In the genomic region with DNA sequence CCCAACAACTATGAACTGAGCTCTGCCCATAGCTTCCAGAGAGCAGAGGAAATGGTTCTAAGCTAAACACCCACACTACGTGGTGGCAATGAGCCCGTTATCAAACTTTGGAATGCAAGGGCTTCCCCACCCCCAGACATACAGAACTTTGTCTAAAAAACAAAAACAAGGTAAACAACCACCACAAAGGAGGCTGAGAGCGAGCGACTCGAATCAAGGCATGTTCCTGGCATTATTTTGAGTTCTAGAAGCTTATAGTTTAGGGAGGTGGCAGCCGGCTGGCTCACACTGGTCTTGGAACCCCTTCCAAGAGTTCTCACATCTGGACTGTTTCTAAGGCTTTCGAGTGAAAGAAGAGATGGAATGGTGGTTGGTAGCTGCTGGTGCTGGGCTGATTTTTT, we compare ENCODE assay signal across 8 mouse cellular contexts. TPM values are rescaled to one million over a fixed set of nuclear protein-coding genes. Genes with fewer than 3 reads are reported as not detected.
DNase-seq lines count a peak whose midpoint lies in the region; ATAC-seq and TF ChIP-seq lines count a peak whose summit lies in the region.

No protein-coding gene starts in this region.

- H3K27me3 ChIP-seq in testis, adult 2 months (ENCODE audit: control insufficient read depth, insufficient read depth, low read length), result no peaks in the 10 kb centered on the region
- no peaks in the 10 kb centered on the region for H3K27me3 ChIP-seq in embryonic facial prominence, embryonic 11.5 days (ENCODE audit: control insufficient read depth, insufficient read depth, low read length)
- H3K27me3 ChIP-seq in hindbrain, embryonic 16.5 days (replicated peaks; ENCODE audit: control insufficient read depth, insufficient read depth, low read length), result peaks cover 8% of the 10 kb centered on the region
- no peaks in the 10 kb centered on the region for H3K27me3 ChIP-seq in liver, embryonic 15.5 days
- H3K27me3 ChIP-seq in neural tube, embryonic 14.5 days (ENCODE audit: control insufficient read depth, insufficient read depth, low read length), result peaks cover 6% of the 10 kb centered on the region; the same call in 1 of the 2 replicates

- peak overlapping the region; percentile 83 for H3K4me2 ChIP-seq in embryonic facial prominence, embryonic 11.5 days (ENCODE audit: low read depth, low read length)
- H3K4me2 ChIP-seq in hindbrain, embryonic 16.5 days (ENCODE audit: low read length), result peak overlapping the region; percentile 49
- H3K4me2 ChIP-seq in liver, embryonic 15.5 days, result peak overlapping the region; percentile 98
- peak overlapping the region; percentile 40 for H3K4me2 ChIP-seq in neural tube, embryonic 14.5 days (ENCODE audit: low read depth, low read length)

- H3K4me1 ChIP-seq in testis, adult 2 months (ENCODE audit: control insufficient read depth, insufficient read depth, low read length), result peaks cover 55% of the 10 kb centered on the region
- H3K4me1 ChIP-seq in embryonic facial prominence, embryonic 11.5 days (ENCODE audit: control insufficient read depth, insufficient read depth, low read length), result peaks cover 21% of the 10 kb centered on the region
- peaks cover 17% of the 10 kb centered on the region for H3K4me1 ChIP-seq in hindbrain, embryonic 16.5 days (ENCODE audit: control insufficient read depth, insufficient read depth, low read depth, low read length)
- peaks cover 68% of the 10 kb centered on the region for H3K4me1 ChIP-seq in liver, embryonic 15.5 days (replicated peaks)
- H3K4me1 ChIP-seq in neural tube, embryonic 14.5 days (ENCODE audit: control insufficient read depth, insufficient read depth, low read length), result peaks cover 13% of the 10 kb centered on the region

- WGBS in embryonic facial prominence, embryonic 11.5 days, result 3% methylated on average over 7 of the region's 7 CpGs
- WGBS in hindbrain, embryonic 16.5 days, result 8% methylated on average over 7 of the region's 7 CpGs
- 0% methylated on average over 7 of the region's 7 CpGs for WGBS in liver, embryonic 15.5 days (ENCODE audit: insufficient replicate concordance)
- 2% methylated on average over 7 of the region's 7 CpGs for WGBS in neural tube, embryonic 14.5 days

- peak overlapping the region; percentile 47 for H3K4me3 ChIP-seq in testis, adult 2 months (ENCODE audit: control insufficient read depth, low read depth, low read length)
- peak overlapping the region; percentile 93 for H3K4me3 ChIP-seq in embryonic facial prominence, embryonic 11.5 days (ENCODE audit: low read depth, low read length)
- peak overlapping the region; percentile 47 for H3K4me3 ChIP-seq in hindbrain, embryonic 16.5 days (ENCODE audit: low read length)
- H3K4me3 ChIP-seq in liver, embryonic 15.5 days (replicated peaks), result peak overlapping the region; percentile 85
- H3K4me3 ChIP-seq in neural tube, embryonic 14.5 days (ENCODE audit: low read depth, low read length), result peak overlapping the region; percentile 47

- peak overlapping the region; percentile 91 for H3K9ac ChIP-seq in embryonic facial prominence, embryonic 11.5 days (replicated peaks; ENCODE audit: low read length)
- peak overlapping the region; percentile 54 for H3K9ac ChIP-seq in hindbrain, embryonic 16.5 days (ENCODE audit: low read depth, low read length)
- H3K9ac ChIP-seq in liver, embryonic 15.5 days, result peak overlapping the region; percentile 92
- peak overlapping the region; percentile 37; the same call in 1 of the 2 replicates for H3K9ac ChIP-seq in neural tube, embryonic 14.5 days (replicated peaks; ENCODE audit: low read depth, low read length)

- TF ChIP-seq CTCF in testis, adult 2 months (IDR thresholded peaks at IDR 0.05; ENCODE audit: control insufficient read depth, insufficient read depth, insufficient replicate concordance, low read depth, low read length), result no peak

- no peak for ATAC-seq in embryonic facial prominence, embryonic 11.5 days (replicated peaks; ENCODE audit: insufficient number of reproducible peaks, low FRiP score, low TSS enrichment, low read depth)
- ATAC-seq in hindbrain, embryonic 16.5 days, result no peak
- no peak for ATAC-seq in liver, embryonic 15.5 days (ENCODE audit: insufficient read depth)
- ATAC-seq in neural tube, embryonic 14.5 days (ENCODE audit: low read depth), result no peak

- DNase-seq in testis, postnatal 14 days (ENCODE audit: low spot score), result no peak
- peak; percentile 49 for DNase-seq in embryonic facial prominence, embryonic 11.5 days (ENCODE audit: low spot score)
- DNase-seq in cerebellum, adult 8-10 months, result no peak
- no peak for DNase-seq in layer of hippocampus, postnatal 25 days (ENCODE audit: extremely low spot score in 1 of 2, low spot score in 1 of 2)

- no peaks in the 10 kb centered on the region for H3K36me3 ChIP-seq in testis, adult 2 months (ENCODE audit: control insufficient read depth, insufficient read depth, low read length)
- peaks cover 4% of the 10 kb centered on the region for H3K36me3 ChIP-seq in embryonic facial prominence, embryonic 11.5 days (replicated peaks; ENCODE audit: control insufficient read depth, insufficient read depth, low read depth, low read length)
- no peaks in the 10 kb centered on the region for H3K36me3 ChIP-seq in hindbrain, embryonic 16.5 days (ENCODE audit: control insufficient read depth, insufficient read depth, low read length)
- peaks cover 13% of the 10 kb centered on the region for H3K36me3 ChIP-seq in liver, embryonic 15.5 days (replicated peaks)
- H3K36me3 ChIP-seq in neural tube, embryonic 14.5 days (ENCODE audit: control insufficient read depth, insufficient read depth, low read length), result no peaks in the 10 kb centered on the region

- H3K27ac ChIP-seq in testis, adult 2 months (ENCODE audit: control insufficient read depth, insufficient read depth, low read depth, low read length), result peak overlapping the region; percentile 56
- H3K27ac ChIP-seq in embryonic facial prominence, embryonic 11.5 days (replicated peaks; ENCODE audit: low read depth, low read length), result peak overlapping the region; percentile 96
- peak overlapping the region; percentile 41 for H3K27ac ChIP-seq in hindbrain, embryonic 16.5 days (ENCODE audit: low read depth, low read length)
- peak overlapping the region; percentile 91 for H3K27ac ChIP-seq in liver, embryonic 15.5 days (replicated peaks)
- peak overlapping the region; percentile 34; the same call in 1 of the 2 replicates for H3K27ac ChIP-seq in neural tube, embryonic 14.5 days (ENCODE audit: low read depth, low read length)

- H3K9me3 ChIP-seq in embryonic facial prominence, embryonic 11.5 days (replicated peaks; ENCODE audit: control insufficient read depth, low read length), result no peaks in the 10 kb centered on the region
- H3K9me3 ChIP-seq in hindbrain, embryonic 16.5 days (ENCODE audit: control insufficient read depth, low read length), result no peaks in the 10 kb centered on the region
- H3K9me3 ChIP-seq in liver, embryonic 15.5 days (replicated peaks), result no peaks in the 10 kb centered on the region
- no peaks in the 10 kb centered on the region for H3K9me3 ChIP-seq in neural tube, embryonic 14.5 days (ENCODE audit: control insufficient read depth, low read length)

- no peak for TF ChIP-seq POLR2A in testis, adult 2 months (IDR thresholded peaks at IDR 0.05; ENCODE audit: control insufficient read depth, low read depth, low read length)

RNA-seq across cellular contexts. Expression of gene Zfp36l2, which starts 2.7 kb away (rescaled TPM):
- 5.4 and 6.2 TPM in 2 replicates for polyA plus RNA-seq in testis, adult 2 months (2012; rRNA removed)
- 22.8 and 23.5 TPM in 2 replicates for polyA plus RNA-seq in embryonic facial prominence, embryonic 11.5 days (2014; fragmentation: Nextera tagmentation; extraction: Ambion mirVana)
- 3.9 and 4.2 TPM in 2 replicates for polyA plus RNA-seq in hindbrain, embryonic 16.5 days (2015; fragmentation: Nextera tagmentation; extraction: Ambion mirVana)
- 6.8 and 7.4 TPM in 2 replicates for polyA plus RNA-seq in liver, embryonic 15.5 days (2015; fragmentation: Nextera tagmentation; extraction: Ambion mirVana)
- 4.8 and 7.2 TPM in 2 replicates for polyA plus RNA-seq in neural tube, embryonic 14.5 days (2014; fragmentation: Nextera tagmentation; extraction: Ambion mirVana)
- 10 to 100 TPM; 26.6 to 28.7 TPM for total RNA-seq in layer of hippocampus, postnatal 25 days (2021)

Comparison
In these comparisons a context has a peak if more than half of its experiments do, and no peak if none do; other contexts are left out.
1. H3K27ac ChIP-seq: peak in every context shown above with its lines; median percentile 96 in embryonic facial prominence, embryonic 11.5 days; 91 in liver, embryonic 15.5 days; 56 in testis, adult 2 months; 41 in hindbrain, embryonic 16.5 days; 34 in neural tube, embryonic 14.5 days.
2. H3K4me2 ChIP-seq: peak in every context shown above with its lines; median percentile 98 in liver, embryonic 15.5 days; 83 in embryonic facial prominence, embryonic 11.5 days; 49 in hindbrain, embryonic 16.5 days; 40 in neural tube, embryonic 14.5 days.
3. H3K9ac ChIP-seq: peak in every context shown above with its lines; median percentile 92 in liver, embryonic 15.5 days; 91 in embryonic facial prominence, embryonic 11.5 days; 54 in hindbrain, embryonic 16.5 days; 37 in neural tube, embryonic 14.5 days.